Mouse (Mus musculus) adrenal gland, postnatal 25 days (tissue): ENCODE results near the gene Creld1. TPM values are rescaled to one million over a fixed set of nuclear protein-coding genes. Genes with fewer than 3 reads are reported as not detected.

Experiments
- DNase-seq: peaks from one replicate; pipeline ENCODE4 v3.0.0; 2021; ENCODE audit warnings: mixed read lengths
- microRNA-seq, 2 experiments: library from miRNA; unstranded; fragments of <30 nt; microRNA quantifications; one replicate each; pipeline ENCODE4 v1.2.0; 2021
- total RNA-seq: library from RNA; stranded (reverse); gene quantifications from 2 replicates; pipeline ENCODE4 v1.2.3, GENCODE M21; 2021

The Creld1 gene
- total RNA-seq, 1 experiment from 2014 or later, result 59.9 TPM

GRCm38 (mm10) chr6:113508947-113509280 lies 25.8 kb downstream of the Creld1 start:
- no peak for DNase-seq

DNA sequence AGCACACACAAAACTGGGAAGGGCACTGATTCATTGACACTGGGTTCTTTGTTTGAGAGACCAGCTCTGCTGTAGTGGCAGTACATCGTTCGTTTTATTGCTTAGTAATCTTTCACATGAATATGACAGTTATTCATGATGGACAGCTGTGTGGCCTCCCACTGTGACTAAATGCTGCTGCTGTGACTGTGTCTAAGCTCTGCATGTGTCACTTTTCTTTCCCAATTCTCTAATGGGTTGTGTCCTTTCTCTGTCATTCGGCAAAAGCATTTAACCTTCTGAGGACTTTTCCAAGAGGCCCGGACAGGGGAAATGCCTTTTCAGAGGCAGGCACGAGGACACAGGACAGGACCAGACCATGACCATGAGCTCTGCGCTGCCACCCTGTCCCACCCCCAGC lies 30.8 kb downstream of the Creld1 start:
- DNase-seq, result no peak

- DNase-seq, result no peak
Observed at GRCm38 (mm10) chr6:113514600-113514999, 31.5 kb downstream of the Creld1 start.

GRCm38 (mm10) chr6:113517434-113518080 lies 34.5 kb downstream of the Creld1 start:
- DNase-seq, result no peak

GRCm38 (mm10) chr6:113522310-113522709 lies 39.2 kb downstream of the Creld1 start:
- DNase-seq, result no peak

DNA sequence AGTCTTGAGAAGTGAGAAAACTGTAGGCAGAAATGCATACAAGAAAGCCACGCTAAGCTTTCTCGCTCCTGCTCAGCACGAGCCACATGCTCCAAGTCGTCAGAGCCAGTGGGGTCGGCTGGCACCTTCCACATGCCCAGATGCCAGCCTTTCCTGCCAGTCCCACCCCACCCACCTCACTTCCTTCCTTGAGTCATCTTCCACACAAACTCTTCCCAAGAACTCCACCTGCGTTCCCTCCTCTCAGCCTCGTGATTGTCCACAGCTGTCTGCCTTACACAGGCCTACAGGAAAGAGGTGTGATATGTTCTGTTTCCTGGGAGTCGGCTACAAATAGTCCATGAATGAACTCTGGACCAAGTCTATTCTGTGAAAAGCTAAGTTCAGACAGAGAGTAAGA lies 40.3 kb downstream of the Creld1 start:
- no peak for DNase-seq

DNA sequence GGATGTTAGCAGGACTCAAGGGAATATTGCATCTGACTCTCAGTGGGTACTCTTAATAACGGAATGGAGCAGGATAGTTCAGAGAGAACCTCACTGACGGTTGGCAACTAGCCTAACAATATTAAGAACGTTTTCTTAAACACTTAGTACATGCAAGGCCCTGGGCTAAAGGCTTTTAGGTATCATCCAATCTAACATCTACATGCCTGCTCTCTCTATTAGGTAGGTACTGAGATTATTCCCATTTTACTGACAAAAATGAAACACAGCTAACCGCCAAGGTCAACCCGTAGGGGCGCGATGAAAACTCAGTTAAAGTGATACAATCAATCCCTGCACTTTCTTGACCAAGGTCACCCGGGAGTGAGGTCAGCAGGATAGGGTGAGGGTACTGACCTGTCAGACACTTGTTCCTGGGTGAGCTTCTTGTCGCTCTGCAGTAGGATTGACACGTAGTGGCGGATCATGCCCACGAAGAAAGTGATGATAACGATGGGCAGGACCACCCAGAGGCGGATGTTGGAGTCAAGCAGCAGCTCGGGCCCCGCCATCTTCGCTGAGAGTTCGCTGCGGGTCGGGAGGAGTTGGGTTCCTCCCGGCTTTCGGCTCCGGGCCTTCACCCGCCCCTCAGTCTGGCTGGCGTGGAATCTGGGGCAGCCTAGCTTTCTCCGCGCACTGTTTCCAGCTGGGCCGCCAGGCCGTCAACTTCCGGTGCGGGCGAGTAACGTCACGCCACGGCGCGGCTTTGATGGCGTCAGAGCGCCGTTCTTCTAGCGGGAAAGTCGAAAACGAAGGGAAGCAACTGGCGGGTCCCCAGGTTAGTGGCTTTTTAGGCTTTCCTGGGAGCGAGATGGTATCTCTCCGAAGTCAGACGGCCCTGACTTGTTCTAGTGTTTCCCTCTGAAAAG lies 48.1 kb downstream of the Creld1 start, which contains the start of the genes Emc3 and Fancd2:
Gene Emc3, minus strand, starts transcription at position 721 of the 908 bp plus-strand sequence.
Gene Fancd2, plus strand, starts transcription at position 751 of the 908 bp plus-strand sequence.
- peak; percentile 92 for DNase-seq

DNA sequence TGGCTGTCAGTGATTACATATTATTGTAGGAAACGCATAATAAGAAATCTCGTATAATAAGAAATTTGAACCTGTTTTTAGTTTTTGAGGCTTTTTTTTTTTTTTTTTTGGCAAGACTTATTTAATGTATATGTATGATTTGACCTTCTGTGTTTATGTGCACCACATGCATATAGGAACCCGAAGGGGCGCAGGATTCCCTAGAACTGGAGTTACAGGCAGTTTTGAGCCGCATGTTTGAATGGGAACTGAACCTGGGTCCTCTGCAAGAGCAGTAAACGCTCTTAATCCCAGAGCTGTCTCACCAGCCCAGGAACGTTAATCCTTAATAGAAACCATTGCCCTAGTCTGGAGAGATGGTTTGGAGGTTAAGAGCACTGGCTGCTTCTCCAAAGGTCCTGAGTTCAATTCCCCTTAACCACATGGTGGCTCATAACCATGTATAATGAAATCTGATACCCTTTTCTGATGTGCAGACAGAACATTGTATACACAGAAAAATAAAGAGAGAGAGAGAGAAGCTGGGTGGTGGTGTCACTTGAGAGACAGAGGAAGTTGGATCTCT lies 48.8 kb downstream of the Creld1 start:
- DNase-seq, result no peak

- DNase-seq, result no peak
Observed at GRCm38 (mm10) chr6:113534886-113535285, 51.8 kb downstream of the Creld1 start.

DNA sequence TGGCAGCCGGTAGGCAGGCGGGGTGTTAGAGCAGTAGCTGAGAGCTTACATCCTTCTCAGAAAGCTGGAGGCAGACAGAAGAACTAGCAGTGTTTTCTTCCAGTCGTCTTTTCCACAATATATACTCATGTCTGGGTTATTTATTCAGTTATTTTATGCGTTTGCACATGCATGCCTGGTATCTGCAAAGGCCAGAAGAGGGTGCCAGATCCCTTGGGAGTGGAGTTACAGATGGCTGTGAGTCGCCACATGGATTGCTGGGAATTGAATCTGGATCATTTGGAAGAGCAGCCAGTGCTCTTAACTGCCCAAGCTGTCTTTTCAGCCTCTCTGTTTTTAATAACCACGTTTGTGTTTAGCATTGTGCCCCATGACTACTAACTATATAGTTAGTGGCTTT lies 58.5 kb downstream of the Creld1 start:
- no peak for DNase-seq

Small RNAs within 50 kb of the gene (microRNA-seq; reads per million reads assigned to microRNA genes)
- gene Gm23365, result 0 reads per million in 2 experiments

Other genes starting within 250 kb of the Creld1 start
- gene Mtmr14, start 245.5 kb upstream of the Creld1 start, total RNA-seq, result 23.0 and 30.9 TPM in 2 replicates
- 0.85 and 1.4 TPM in 2 replicates for gene Cpne9, start 201.0 kb upstream of the Creld1 start, total RNA-seq
- 27.8 and 32.9 TPM in 2 replicates for gene Brpf1, start 176.2 kb upstream of the Creld1 start, total RNA-seq
- 16.7 and 19.9 TPM in 2 replicates for gene Ogg1, start 156.3 kb upstream of the Creld1 start, total RNA-seq
- gene Camk1, start 139.3 kb upstream of the Creld1 start, total RNA-seq, result 45.3 and 62.0 TPM in 2 replicates
- gene Tada3, start 105.4 kb upstream of the Creld1 start, total RNA-seq, result 51.4 and 54.5 TPM in 2 replicates
- gene Arpc4, start 105.2 kb upstream of the Creld1 start, total RNA-seq, result 143 and 191 TPM in 2 replicates
- 3.9 and 4.5 TPM in 2 replicates for gene Ttll3, start 94.0 kb upstream of the Creld1 start, total RNA-seq
- 7.6 and 8.1 TPM in 2 replicates for gene Rpusd3, start 64.0 kb upstream of the Creld1 start, total RNA-seq
- gene Cidec, start 47.5 kb upstream of the Creld1 start, total RNA-seq, result 153 and 182 TPM in 2 replicates
- 47.5 and 55.0 TPM in 2 replicates for gene Jagn1, start 40.7 kb upstream of the Creld1 start, total RNA-seq
- 0.76 and 1.5 TPM in 2 replicates for gene Il17re, start 24.8 kb upstream of the Creld1 start, total RNA-seq
- gene Il17rc, start 11.9 kb upstream of the Creld1 start, total RNA-seq, result 18.0 and 19.3 TPM in 2 replicates
- 0.30 TPM in 1 of 2 replicates, not detected in the other for gene Prrt3, start 18.6 kb downstream of the Creld1 start, total RNA-seq
- 116 and 125 TPM in 2 replicates for gene Emc3, start 48.4 kb downstream of the Creld1 start, total RNA-seq
- 2.0 and 3.0 TPM in 2 replicates for gene Fancd2, start 48.4 kb downstream of the Creld1 start, total RNA-seq
- gene Fancd2os, start 117.4 kb downstream of the Creld1 start, total RNA-seq, result 0.70 TPM in 1 of 2 replicates, not detected in the other
- gene Brk1, start 121.5 kb downstream of the Creld1 start, total RNA-seq, result 175 and 224 TPM in 2 replicates
- 31.6 and 32.6 TPM in 2 replicates for gene Vhl, start 140.7 kb downstream of the Creld1 start, total RNA-seq
- gene Irak2, start 155.2 kb downstream of the Creld1 start, total RNA-seq, result 13.8 and 17.1 TPM in 2 replicates
- 49.5 and 50.7 TPM in 2 replicates for gene Tatdn2, start 213.8 kb downstream of the Creld1 start, total RNA-seq
- gene Ghrl, start 236.6 kb downstream of the Creld1 start, total RNA-seq, result not detected in 2 replicates